Mouse (Mus musculus): ENCODE data around the gene Eef1e1. TPM values are rescaled to one million over a fixed set of nuclear protein-coding genes. Genes with fewer than 3 reads are reported as not detected.

The Eef1e1 gene
- polyA plus RNA-seq, 2 experiments, result 21.4 to 44.4 TPM

DNA sequence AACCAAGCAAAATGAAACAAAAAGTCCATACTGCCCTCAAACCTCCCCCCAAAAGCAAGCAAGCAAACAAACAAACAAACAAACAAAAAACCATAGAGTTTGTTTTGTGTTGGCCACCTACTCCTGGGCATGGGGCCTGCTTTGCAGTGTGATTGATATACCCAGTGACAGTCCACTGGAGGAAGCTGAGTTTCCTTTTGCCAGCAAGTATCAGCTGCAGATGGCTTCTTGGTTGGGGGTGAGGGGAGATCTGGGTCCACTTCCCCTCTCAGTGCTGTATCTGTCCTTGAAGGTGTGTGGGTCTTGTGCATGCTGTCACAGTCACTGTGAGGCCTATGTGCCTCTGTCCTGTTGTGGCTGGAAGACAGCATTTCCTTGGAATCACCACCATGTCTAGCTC, 11.2 kb upstream of the Eef1e1 start:
- DNase-seq (ENCODE audit: low spot score), result no peak
- no peak overlapping the region for H3K4me3 ChIP-seq (replicated peaks; ENCODE audit: low read length)
- ATAC-seq (ENCODE audit: low FRiP score, low read depth), result no peak
- TF ChIP-seq POLR2A (IDR thresholded peaks at IDR 0.05; ENCODE audit: borderline replicate concordance, extremely low read depth, insufficient read depth, insufficient read length), result no peak
- H3K4me1 ChIP-seq (ENCODE audit: control insufficient read depth, insufficient read depth, low read length), result no peaks in the 10 kb centered on the region
- no peak overlapping the region for H3K27ac ChIP-seq (replicated peaks; ENCODE audit: low read depth, low read length)
- no peak overlapping the region for H3K9ac ChIP-seq (ENCODE audit: low read depth, low read length, severe bottlenecking)
- no peaks in the 10 kb centered on the region for H3K27me3 ChIP-seq (ENCODE audit: control insufficient read depth, insufficient read depth, low read length)
- H3K36me3 ChIP-seq (ENCODE audit: control insufficient read depth, insufficient read depth, low read length), result no peaks in the 10 kb centered on the region
- no peaks in the 10 kb centered on the region for H3K9me3 ChIP-seq (ENCODE audit: control insufficient read depth, low read length)
- no peak overlapping the region for H3K4me2 ChIP-seq (replicated peaks; ENCODE audit: low read depth, low read length, severe bottlenecking)

DNA sequence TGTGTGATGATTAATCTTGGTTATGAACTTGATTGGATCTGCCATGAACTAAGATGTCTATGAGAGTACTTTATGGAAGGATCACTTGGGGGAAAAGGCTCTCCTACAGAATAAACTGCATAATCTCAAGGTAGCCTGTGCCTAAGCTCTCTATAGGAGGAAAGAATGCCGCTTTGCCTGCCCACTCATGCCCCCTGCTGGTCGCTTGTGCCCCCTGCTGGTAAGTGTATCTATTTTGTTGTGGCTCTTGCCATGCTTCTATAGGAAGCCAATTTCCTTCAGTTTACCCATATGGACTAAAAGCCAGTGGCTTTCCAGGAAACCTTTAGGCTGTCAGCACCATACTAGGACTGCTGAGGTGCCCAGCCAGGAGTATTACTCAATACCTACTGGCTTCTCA, 9.7 kb upstream of the Eef1e1 start:
- WGBS, result 28% methylated on average over 2 of the region's 2 CpGs

DNA sequence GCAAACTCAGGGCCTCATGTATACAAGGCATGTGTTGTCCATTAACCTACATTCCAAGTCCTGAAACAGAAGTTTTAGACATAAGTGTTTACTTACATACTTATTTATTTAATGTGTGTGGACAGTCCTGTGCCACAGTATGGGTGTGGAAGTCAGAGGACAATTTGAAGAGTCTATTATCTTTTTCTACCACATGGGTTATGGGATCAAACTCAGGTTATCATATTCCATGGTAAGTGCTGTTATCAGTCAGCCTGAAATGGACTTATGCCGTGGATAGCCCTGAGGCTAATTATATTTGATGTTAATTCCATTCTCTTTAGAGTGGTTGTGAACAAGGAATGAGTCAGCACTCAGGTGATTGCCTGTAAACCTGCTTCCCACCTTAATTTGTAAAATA, 5.9 kb upstream of the Eef1e1 start:
- Histone ChIP-seq H3K9ac (ENCODE audit: low read depth, low read length, severe bottlenecking) (no peak overlapping the region), H3K4me1 (ENCODE audit: control insufficient read depth, insufficient read depth, low read length) (no peaks in the 10 kb centered on the region), H3K36me3 (ENCODE audit: control insufficient read depth, insufficient read depth, low read length) (no peaks in the 10 kb centered on the region), H3K9me3 (ENCODE audit: control insufficient read depth, low read length) (no peaks in the 10 kb centered on the region), H3K27ac (replicated peaks; ENCODE audit: low read depth, low read length) (no peak overlapping the region), H3K27me3 (ENCODE audit: control insufficient read depth, insufficient read depth, low read length) (no peaks in the 10 kb centered on the region), H3K4me3 (replicated peaks; ENCODE audit: low read length) (no peak overlapping the region), H3K4me2 (replicated peaks; ENCODE audit: low read depth, low read length, severe bottlenecking) (no peak overlapping the region)
- WGBS, result 53% methylated on average over 1 of the region's 1 CpGs
- DNase-seq (ENCODE audit: low spot score) (no peak), ATAC-seq (ENCODE audit: low FRiP score, low read depth) (no peak)
- no peak for TF ChIP-seq POLR2A (IDR thresholded peaks at IDR 0.05; ENCODE audit: borderline replicate concordance, extremely low read depth, insufficient read depth, insufficient read length)

More for the DNA sequence above, 9.7 kb upstream of the Eef1e1 start:
- Histone ChIP-seq H3K27me3 (ENCODE audit: control insufficient read depth, insufficient read depth, low read length) (no peaks in the 10 kb centered on the region), H3K27ac (replicated peaks; ENCODE audit: low read depth, low read length) (no peak overlapping the region), H3K36me3 (ENCODE audit: control insufficient read depth, insufficient read depth, low read length) (no peaks in the 10 kb centered on the region), H3K4me1 (ENCODE audit: control insufficient read depth, insufficient read depth, low read length) (no peaks in the 10 kb centered on the region), H3K4me3 (replicated peaks; ENCODE audit: low read length) (no peak overlapping the region), H3K9me3 (ENCODE audit: control insufficient read depth, low read length) (no peaks in the 10 kb centered on the region), H3K9ac (ENCODE audit: low read depth, low read length, severe bottlenecking) (no peak overlapping the region), H3K4me2 (replicated peaks; ENCODE audit: low read depth, low read length, severe bottlenecking) (no peak overlapping the region)
- TF ChIP-seq POLR2A (IDR thresholded peaks at IDR 0.05; ENCODE audit: borderline replicate concordance, extremely low read depth, insufficient read depth, insufficient read length), result no peak
- DNase-seq (ENCODE audit: low spot score) (no peak), ATAC-seq (ENCODE audit: low FRiP score, low read depth) (no peak)

DNA sequence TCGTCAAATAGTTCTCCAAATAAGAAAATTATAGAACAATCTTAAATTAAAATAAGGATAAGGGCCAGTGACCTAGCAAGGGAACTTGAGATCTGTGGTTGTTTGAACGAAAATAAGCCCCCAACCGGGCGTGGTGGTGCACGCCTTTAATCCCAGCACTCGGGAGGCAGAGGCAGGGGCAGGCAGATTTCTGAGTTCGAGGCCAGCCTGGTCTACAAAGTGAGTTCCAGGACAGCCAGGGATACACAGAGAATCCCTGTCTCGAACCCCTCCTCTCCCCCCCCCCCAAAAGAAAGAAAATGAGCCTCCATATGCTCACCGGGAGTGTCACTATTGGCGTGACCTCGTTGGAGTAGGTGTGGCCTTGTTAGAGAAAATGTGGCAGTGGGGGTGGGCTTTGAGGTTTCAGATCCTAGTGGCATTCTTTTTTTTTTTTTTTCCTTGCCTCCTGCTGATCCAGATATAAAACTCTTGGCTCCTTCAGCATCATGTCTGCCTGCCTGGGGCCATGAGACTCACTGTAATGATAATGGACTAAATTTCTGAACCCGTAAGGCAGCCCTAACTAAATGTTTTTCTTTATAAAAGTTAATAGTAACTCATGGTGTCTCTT, 772 bp upstream of the Eef1e1 start:
- no peak for ATAC-seq (ENCODE audit: low FRiP score, low read depth)
- Histone ChIP-seq H3K9me3 (ENCODE audit: control insufficient read depth, low read length) (no peaks in the 10 kb centered on the region), H3K4me3 (replicated peaks; ENCODE audit: low read length) (no peak overlapping the region), H3K27ac (replicated peaks; ENCODE audit: low read depth, low read length) (no peak overlapping the region), H3K4me1 (ENCODE audit: control insufficient read depth, insufficient read depth, low read length) (peaks cover 7% of the 10 kb centered on the region), H3K27me3 (ENCODE audit: control insufficient read depth, insufficient read depth, low read length) (no peaks in the 10 kb centered on the region), H3K4me2 (replicated peaks; ENCODE audit: low read depth, low read length, severe bottlenecking) (no peak overlapping the region; the same call in 1 of the 2 replicates), H3K36me3 (ENCODE audit: control insufficient read depth, insufficient read depth, low read length) (peaks cover 22% of the 10 kb centered on the region), H3K9ac (ENCODE audit: low read depth, low read length, severe bottlenecking) (no peak overlapping the region)
- DNase-seq (ENCODE audit: low spot score), result no peak
- TF ChIP-seq POLR2A (IDR thresholded peaks at IDR 0.05; ENCODE audit: borderline replicate concordance, extremely low read depth, insufficient read depth, insufficient read length), result no peak
- WGBS, result 90% methylated on average over 12 of the region's 12 CpGs

DNA sequence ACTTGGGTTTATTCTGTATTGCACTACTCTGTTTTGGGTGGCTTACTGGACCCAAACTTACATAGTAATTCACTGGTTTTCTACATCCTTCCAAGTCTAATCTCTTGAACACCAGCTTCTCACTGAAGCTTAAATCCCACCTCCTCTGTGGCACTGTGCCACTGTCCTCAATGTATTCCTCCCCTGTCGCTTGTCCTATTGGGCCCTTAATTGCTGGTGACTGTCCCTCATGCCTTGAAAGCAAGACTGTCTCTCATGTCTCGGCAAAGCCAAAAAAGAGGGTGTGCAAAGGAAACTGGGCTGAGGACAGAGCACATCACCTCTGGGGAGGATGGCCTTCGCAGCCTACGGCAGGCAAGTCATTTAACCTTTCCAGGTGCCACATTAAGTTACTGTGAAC, 993 bp downstream of the Eef1e1 start:
- no peaks in the 10 kb centered on the region for H3K27me3 ChIP-seq (ENCODE audit: control insufficient read depth, insufficient read depth, low read length)
- peak overlapping the region; percentile 56 for H3K4me2 ChIP-seq (replicated peaks; ENCODE audit: low read depth, low read length, severe bottlenecking)

More for the DNA sequence above, 993 bp downstream of the Eef1e1 start:
- H3K36me3 ChIP-seq (ENCODE audit: control insufficient read depth, insufficient read depth, low read length), result peaks cover 40% of the 10 kb centered on the region
- H3K9ac ChIP-seq (ENCODE audit: low read depth, low read length, severe bottlenecking), result peak overlapping the region; percentile 80
- DNase-seq (ENCODE audit: low spot score) (no peak), ATAC-seq (ENCODE audit: low FRiP score, low read depth) (no peak)
- 28% methylated on average over 4 of the region's 4 CpGs for whole genome bisulfite sequencing
- no peak for TF ChIP-seq POLR2A (IDR thresholded peaks at IDR 0.05; ENCODE audit: borderline replicate concordance, extremely low read depth, insufficient read depth, insufficient read length)
- no peak overlapping the region for H3K27ac ChIP-seq (replicated peaks; ENCODE audit: low read depth, low read length)
- H3K9me3 ChIP-seq (ENCODE audit: control insufficient read depth, low read length), result no peaks in the 10 kb centered on the region
- H3K4me1 ChIP-seq (ENCODE audit: control insufficient read depth, insufficient read depth, low read length), result peaks cover 7% of the 10 kb centered on the region
- peak overlapping the region; percentile 66 for H3K4me3 ChIP-seq (replicated peaks; ENCODE audit: low read length)
